Comparison of ENCODE assay signal across 8 mouse cellular contexts in the genomic region with DNA sequence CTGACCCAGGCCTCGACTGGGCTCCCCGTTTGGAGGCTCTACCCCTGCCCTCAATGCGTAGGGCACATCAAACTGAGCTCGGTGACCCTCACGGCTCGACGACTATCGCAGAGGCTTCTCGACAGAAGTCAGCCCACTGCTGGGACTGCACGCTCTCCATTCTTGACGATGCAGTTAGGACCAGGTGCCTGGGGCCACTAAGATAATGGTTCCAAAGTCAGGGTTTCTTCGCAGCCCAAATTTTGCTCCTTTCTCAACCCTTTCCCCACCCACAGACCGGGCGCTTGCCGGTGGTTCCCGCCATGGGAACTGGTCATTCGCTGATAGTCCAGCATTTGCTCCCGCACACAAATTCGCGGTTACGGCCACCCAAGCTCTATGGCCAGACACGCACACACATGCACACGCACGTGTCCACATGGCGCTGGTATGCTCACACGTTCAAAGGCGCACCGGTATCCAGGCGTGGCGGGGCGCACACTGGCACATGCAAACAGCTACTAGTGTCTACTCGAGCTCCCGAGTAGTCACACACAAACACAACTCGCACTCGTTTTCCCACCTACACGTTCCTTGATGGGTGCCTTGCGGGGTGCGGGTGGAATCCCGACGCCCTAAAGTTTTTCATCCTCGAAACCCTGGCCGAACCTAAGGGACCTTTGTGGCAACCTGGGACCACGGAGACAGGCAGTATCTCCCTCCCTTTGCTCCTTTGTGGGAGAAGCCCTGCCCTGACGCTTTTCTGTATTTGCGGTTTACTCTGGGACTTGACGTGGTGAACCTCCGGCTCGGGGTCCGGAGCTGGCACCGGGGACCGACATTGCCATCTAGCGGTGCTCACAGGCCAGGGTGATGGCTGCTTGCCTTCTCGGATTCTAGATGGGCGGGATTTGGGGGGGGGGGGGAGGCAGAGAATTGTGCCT. TPM values are rescaled to one million over a fixed set of nuclear protein-coding genes. Genes with fewer than 3 reads are reported as not detected.
DNase-seq lines count a peak whose midpoint lies in the region; ATAC-seq and TF ChIP-seq lines count a peak whose summit lies in the region.

No protein-coding gene starts in this region.

- no peak for TF ChIP-seq EP300 in heart, postnatal 0 days (IDR thresholded peaks at IDR 0.05; ENCODE audit: low read depth)

- 0 out of 2 replicates have a peak, but pooled peaks cover 5% of the 10 kb centered on the region for H3K36me3 ChIP-seq in heart, postnatal 0 days (replicated peaks; ENCODE audit: control insufficient read depth, insufficient read depth, low read length)

- H3K27ac ChIP-seq in heart, postnatal 0 days (ENCODE audit: low read depth): no peak overlapping the region

- peaks cover 8% of the 10 kb centered on the region for H3K4me1 ChIP-seq in heart, postnatal 0 days (ENCODE audit: control insufficient read depth, insufficient read depth)

- WGBS in heart, postnatal 0 days: 5% methylated on average over 54 of the region's 54 CpGs

- H3K9me3 ChIP-seq in heart, postnatal 0 days (replicated peaks; ENCODE audit: control insufficient read depth, low read length): no peaks in the 10 kb centered on the region

- peak overlapping the region; percentile 53 for H3K4me3 ChIP-seq in heart, postnatal 0 days (ENCODE audit: low read depth, low read length)

- ATAC-seq in frontal cortex, adult (ENCODE audit: low TSS enrichment): no peak
- ATAC-seq in heart, postnatal 0 days (ENCODE audit: insufficient read depth, low read depth): peak; percentile 58

- H3K9ac ChIP-seq in heart, postnatal 0 days (replicated peaks; ENCODE audit: low read depth, low read length): no peak overlapping the region

- H3K27me3 ChIP-seq in heart, postnatal 0 days (ENCODE audit: control insufficient read depth, insufficient read depth, low read length): peaks cover 41% of the 10 kb centered on the region

- TF ChIP-seq CTCF in heart, postnatal 0 days (IDR thresholded peaks at IDR 0.05; ENCODE audit: low read depth): peak; percentile 75

- H3K4me2 ChIP-seq in heart, postnatal 0 days (ENCODE audit: low read depth, low read length): peak overlapping the region; percentile 60

- DNase-seq in frontal cortex, postnatal 10 days (ENCODE audit: low spot score in 2 of 2): peak; percentile 52 to 72
- peak; percentile 72 for DNase-seq in T-cell, adult 2 months (ENCODE audit: low spot score)
- DNase-seq in embryo, embryonic 9.5 days (ENCODE audit: extremely low spot score): peak; percentile 83
- DNase-seq in heart, postnatal 0 days (ENCODE audit: low spot score): peak; percentile 69
- DNase-seq in kidney, postnatal 36 days: peak; percentile 68 to 84
- DNase-seq in lung, postnatal 25 days (ENCODE audit: low spot score): peak; percentile 71
- DNase-seq in right cerebral cortex, postnatal 4 days: peak; percentile 75

RNA-seq across cellular contexts. Expression of a gene that starts 3.4 kb away (rescaled TPM):
- 0.27 TPM in 1 of 2 replicates, not detected in the other for total RNA-seq in heart, postnatal 0 days (2014; rRNA removed; ENCODE audit: low replicate concordance)
- polyA plus RNA-seq in heart, postnatal 0 days (2015; fragmentation: Nextera tagmentation; extraction: Ambion mirVana): not detected in 2 replicates

RNA-seq across cellular contexts. Expression of a gene that starts 8.4 kb away (rescaled TPM):
- 18.5 and 48.2 TPM in 2 replicates for total RNA-seq in heart, postnatal 0 days (2014; rRNA removed; ENCODE audit: low replicate concordance)
- polyA plus RNA-seq in heart, postnatal 0 days (2015; fragmentation: Nextera tagmentation; extraction: Ambion mirVana): 100 and 119 TPM in 2 replicates

RNA-seq across cellular contexts. Expression of a gene that starts 21.8 kb away (rescaled TPM):
- not detected in 2 replicates for total RNA-seq in heart, postnatal 0 days (2014; rRNA removed; ENCODE audit: low replicate concordance)
- polyA plus RNA-seq in heart, postnatal 0 days (2015; fragmentation: Nextera tagmentation; extraction: Ambion mirVana): 0.89 and 0.93 TPM in 2 replicates

RNA-seq across cellular contexts. Expression of a gene that starts 52.0 kb away (rescaled TPM):
- total RNA-seq in heart, postnatal 0 days (2014; rRNA removed; ENCODE audit: low replicate concordance): 77.0 and 77.9 TPM in 2 replicates
- polyA plus RNA-seq in heart, postnatal 0 days (2015; fragmentation: Nextera tagmentation; extraction: Ambion mirVana): 24.0 and 26.2 TPM in 2 replicates
